Mouse (Mus musculus): ENCODE results near the gene Sf3b4.
"Not testable (repeated sequence)": the region's sequence is repeated elsewhere in the genome, so short reads cannot be mapped to it uniquely, and the experiment has no call there.

The Sf3b4 gene

DNA sequence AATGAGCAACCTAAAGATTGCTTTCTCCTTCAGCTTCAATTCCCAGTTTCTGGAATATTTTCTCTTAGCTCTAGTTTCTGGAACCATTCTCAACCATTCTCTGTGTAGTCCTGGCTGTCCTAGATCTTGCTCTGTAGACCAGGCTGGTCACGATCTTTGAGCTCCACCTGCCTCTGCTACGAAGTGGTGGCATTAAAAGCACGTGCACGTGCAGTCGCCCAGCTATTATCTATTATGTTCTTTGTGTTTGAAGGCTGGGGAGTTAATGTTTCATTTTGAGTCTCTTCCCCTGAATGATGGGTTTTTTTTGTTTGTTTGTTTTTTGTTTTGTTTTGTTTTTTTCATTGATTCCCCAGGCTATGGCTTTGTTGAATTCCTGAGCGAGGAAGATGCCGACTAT is 1.1 kb downstream of the Sf3b4 start:
- DNase-seq (ENCODE audit: low read depth, low spot score) = no peak

DNA sequence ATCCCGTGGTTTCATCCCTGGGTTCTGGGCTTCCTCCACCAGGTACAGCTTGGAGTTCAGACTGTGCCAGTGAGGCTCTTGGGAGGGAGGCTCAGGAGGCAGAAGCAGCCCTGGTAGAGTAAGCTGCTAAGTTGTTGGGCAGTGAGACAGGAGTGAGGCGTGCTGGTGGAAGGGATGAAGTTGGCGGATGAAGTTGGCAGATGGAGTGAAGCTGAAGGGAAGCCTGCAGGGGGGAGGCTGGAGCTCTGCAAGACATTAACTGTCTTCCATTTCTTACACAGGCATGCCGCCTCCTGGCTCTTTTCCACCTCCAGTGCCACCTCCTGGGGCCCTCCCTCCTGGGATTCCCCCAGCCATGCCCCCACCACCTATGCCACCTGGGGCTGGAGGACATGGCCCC is 1.9 kb downstream of the Sf3b4 start:
- DNase-seq (ENCODE audit: low read depth, low spot score) = not testable (repeated sequence)

GRCm38 (mm10) chr3:96175251-96175650 is 3.1 kb downstream of the Sf3b4 start:
- DNase-seq (ENCODE audit: low read depth, low spot score) = no peak

GRCm38 (mm10) chr3:96178427-96178826 is 6.3 kb downstream of the Sf3b4 start:
- no peak for DNase-seq (ENCODE audit: low read depth, low spot score)

DNA sequence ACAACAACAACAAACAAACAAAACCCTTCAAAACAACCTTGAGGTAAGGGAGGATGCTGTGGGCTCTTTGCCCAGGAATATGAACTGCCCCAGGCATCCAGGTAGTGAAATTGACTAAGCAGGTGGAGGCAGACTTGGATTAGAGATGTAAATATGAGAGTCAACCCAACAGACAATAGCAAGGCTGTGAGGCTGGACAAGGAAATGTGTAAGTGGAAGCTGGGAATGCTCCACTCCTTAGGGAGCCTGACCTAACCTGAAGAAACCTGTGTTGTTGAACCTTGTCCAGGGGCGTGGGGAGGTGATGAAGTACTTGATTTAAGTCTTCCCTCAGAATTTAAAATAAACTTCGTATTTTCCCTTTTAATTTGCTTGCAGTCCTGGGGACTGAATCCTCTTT is 6.8 kb downstream of the Sf3b4 start:
- DNase-seq (ENCODE audit: low read depth, low spot score) = no peak

- no peak for DNase-seq (ENCODE audit: low read depth, low spot score)
These were observed 7.4 kb downstream of the Sf3b4 start for GRCm38 (mm10) chr3:96179531-96179930.

GRCm38 (mm10) chr3:96180727-96181477 is 8.8 kb downstream of the Sf3b4 start, which contains the start of gene Sv2a:
Gene Sv2a, plus strand, starts transcription at chr3:96181151.
- DNase-seq (ENCODE audit: low read depth, low spot score) = no peak

- DNase-seq (ENCODE audit: low read depth, low spot score) = no peak
These were observed 9.6 kb downstream of the Sf3b4 start for GRCm38 (mm10) chr3:96181510-96182381.

- no peak for DNase-seq (ENCODE audit: low read depth, low spot score)
These were observed 10.2 kb downstream of the Sf3b4 start for GRCm38 (mm10) chr3:96182382-96182776.

GRCm38 (mm10) chr3:96192977-96193376 is 20.8 kb downstream of the Sf3b4 start:
- no peak for DNase-seq (ENCODE audit: low read depth, low spot score)

- DNase-seq (ENCODE audit: low read depth, low spot score) = no peak
These were observed 22.8 kb downstream of the Sf3b4 start for GRCm38 (mm10) chr3:96194966-96195365.

- DNase-seq (ENCODE audit: low read depth, low spot score) = no peak
These were observed 23.6 kb downstream of the Sf3b4 start for GRCm38 (mm10) chr3:96195616-96196313.

- no peak for DNase-seq (ENCODE audit: low read depth, low spot score)
These were observed 24.5 kb downstream of the Sf3b4 start for GRCm38 (mm10) chr3:96196437-96197128.

DNA sequence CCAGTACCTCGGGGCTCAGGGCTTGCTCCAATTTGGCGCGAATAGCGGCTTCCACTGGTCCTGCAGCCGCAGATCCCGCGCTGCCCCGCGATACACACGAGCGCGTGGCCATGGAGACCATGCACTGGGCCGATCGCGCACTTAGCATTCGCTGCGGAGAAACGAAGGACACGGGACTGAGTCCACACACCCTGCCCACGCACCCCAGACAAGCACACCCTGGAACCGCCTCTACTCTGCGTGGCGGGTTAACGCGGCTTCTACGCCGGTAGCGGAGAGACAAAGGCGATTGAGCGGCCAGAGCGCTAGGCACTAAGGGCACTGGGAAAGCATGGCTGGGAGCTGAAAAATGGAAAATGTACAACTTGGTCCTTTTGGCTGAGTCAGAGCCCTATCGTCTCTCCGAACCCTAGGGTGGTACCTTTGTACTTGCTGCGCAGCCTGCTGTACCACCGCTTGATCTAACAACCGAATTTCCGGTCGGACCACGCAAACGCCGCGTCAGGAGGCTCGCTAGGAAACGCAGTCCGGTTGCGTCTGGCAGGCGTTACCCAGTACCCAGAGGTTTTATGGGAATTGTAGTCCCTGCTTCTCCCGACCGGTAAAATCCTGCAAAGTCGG is 25.1 kb downstream of the Sf3b4 start:
- peak; percentile 57 for DNase-seq (ENCODE audit: low read depth, low spot score)

GRCm38 (mm10) chr3:96198181-96198580 is 26.0 kb downstream of the Sf3b4 start:
- DNase-seq (ENCODE audit: low read depth, low spot score) = no peak

GRCm38 (mm10) chr3:96198601-96199251 is 26.6 kb downstream of the Sf3b4 start:
- DNase-seq (ENCODE audit: low read depth, low spot score) = not testable (repeated sequence)

DNA sequence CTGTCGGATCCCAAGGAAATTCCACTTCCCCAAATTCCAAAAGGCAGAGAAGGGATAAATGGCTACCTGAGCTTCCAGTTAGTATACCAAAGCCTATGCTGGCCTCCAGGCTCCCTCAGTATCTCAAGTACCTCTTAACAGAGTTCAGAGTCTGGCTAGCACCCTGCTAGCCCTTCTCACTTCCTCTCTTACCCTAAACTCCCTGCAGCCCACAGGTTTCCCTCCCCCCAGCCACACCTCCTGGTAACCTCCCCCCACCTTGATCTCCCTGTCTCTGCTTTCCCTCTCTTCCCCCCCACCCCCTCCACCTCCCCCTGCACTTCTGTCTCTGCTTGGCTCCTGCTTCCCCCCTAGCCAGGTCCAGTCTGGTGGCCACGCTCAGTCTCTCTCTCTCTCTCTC is 27.6 kb downstream of the Sf3b4 start:
- DNase-seq (ENCODE audit: low read depth, low spot score) = no peak

- no peak for DNase-seq (ENCODE audit: low read depth, low spot score)
These were observed 35.7 kb downstream of the Sf3b4 start for GRCm38 (mm10) chr3:96207819-96208218.

GRCm38 (mm10) chr3:96209242-96209641 is 37.1 kb downstream of the Sf3b4 start:
- DNase-seq (ENCODE audit: low read depth, low spot score) = no peak

GRCm38 (mm10) chr3:96219191-96219641 is 47.1 kb downstream of the Sf3b4 start:
- no peak for DNase-seq (ENCODE audit: low read depth, low spot score)
